Mouse (Mus musculus) bone marrow macrophage, adult 2 months (primary cell): ENCODE measurements around the gene Alk.

Experiments used
- CTCF ChIP-seq: IDR thresholded peaks from 2 replicates; pipeline ENCODE4 v1.5.1; 2012; ENCODE audit warnings: low read depth, mild to moderate bottlenecking, low read length, moderate library complexity
- POLR2A ChIP-seq: IDR thresholded peaks from 2 replicates; pipeline ENCODE4 v1.6.1; 2012; ENCODE audit warnings: mild to moderate bottlenecking, low read depth, low read length, borderline replicate concordance

DNA sequence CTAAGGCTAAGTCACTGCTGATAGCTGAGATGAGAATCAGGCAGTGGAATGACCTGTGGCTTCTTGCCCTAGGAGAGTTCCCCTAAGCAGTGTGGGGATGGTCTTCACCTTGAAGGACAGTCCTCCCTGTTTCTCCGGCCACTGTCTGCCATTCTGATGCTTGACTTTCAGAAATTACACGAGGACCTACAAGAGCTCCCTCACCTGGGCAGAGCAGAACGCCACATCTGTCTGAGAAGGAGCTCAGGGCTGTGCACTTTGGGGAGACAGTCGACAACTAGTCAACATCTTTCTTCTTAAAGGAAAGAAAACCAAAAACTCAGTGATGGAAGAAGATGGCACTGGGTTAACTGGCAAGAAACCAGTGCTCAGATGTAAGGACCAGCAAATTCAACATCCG is 335.9 kb downstream of the Alk start:
- TF ChIP-seq CTCF, result no peak
- no peak for TF ChIP-seq POLR2A
